In genomic region chr13:22006334-22007120, GRCm38 (mm10) we compare ENCODE assay signal across 9 mouse cellular contexts. TPM values are rescaled to one million over a fixed set of nuclear protein-coding genes. Genes with fewer than 3 reads are reported as not detected.
DNase-seq lines count a peak whose midpoint lies in the region; ATAC-seq and TF ChIP-seq lines count a peak whose summit lies in the region.
"Had no signal": no experiment of that assay in that cellular context is flagged by ENCODE, and none has a peak within 500 bp of the region (broad histone marks: within the 10 kb centered on the region; RNA-seq: fewer than 3 reads in every experiment).

No protein-coding gene starts in this region.

- no peak for TF ChIP-seq EP300 in CH12.LX (IDR thresholded peaks at IDR 0.05; ENCODE audit: low read length)

- H3K4me2 ChIP-seq in CH12.LX (ENCODE audit: insufficient read depth, low read depth, poor library complexity, severe bottlenecking): peak overlapping the region; percentile 84
- peak overlapping the region; percentile 94 for H3K4me2 ChIP-seq in forebrain, postnatal 0 days (ENCODE audit: low read depth)
- peak overlapping the region; percentile 92 for H3K4me2 ChIP-seq in kidney, embryonic 16.5 days (replicated peaks; ENCODE audit: low read depth, low read length)

- in situ Hi-C loops in CH12.LX (cut with MboI; ENCODE audit: low pct_ligation_motif_present, low pct_unique_long_range_greater_than_20kb, low sequenced_read_pairs): loop anchor here (25.0 kb wide), 1 partner anchor 594 kb away; the partner anchor contains the start of gene Zkscan3

- H3K4me1 ChIP-seq in CH12.LX (ENCODE audit: control insufficient read depth in 1 of 2, insufficient read depth in 2 of 2): peaks cover 3 to 28% of the 10 kb centered on the region in 2 experiments
- H3K4me1 ChIP-seq in forebrain, postnatal 0 days (ENCODE audit: insufficient read depth): 0 out of 2 replicates have a peak, but pooled peaks cover 3% of the 10 kb centered on the region
- H3K4me1 ChIP-seq in kidney, embryonic 16.5 days (ENCODE audit: insufficient read depth, low read length): peaks cover 14% of the 10 kb centered on the region

- H3K9ac ChIP-seq in CH12.LX (ENCODE audit: insufficient read depth, low read depth): peak overlapping the region; percentile 33
- H3K9ac ChIP-seq in forebrain, postnatal 0 days: peak overlapping the region; percentile 40; the same call in 1 of the 2 replicates
- H3K9ac ChIP-seq in kidney, embryonic 16.5 days (replicated peaks; ENCODE audit: low read length): peak overlapping the region; percentile 53

- ATAC-seq in forebrain, postnatal 0 days: peak; percentile 69
- ATAC-seq in kidney, embryonic 16.5 days (ENCODE audit: low FRiP score, low TSS enrichment): peak; percentile 92

- no peaks in the 10 kb centered on the region for H3K36me3 ChIP-seq in CH12.LX (replicated peaks in 1 of 2; ENCODE audit: control insufficient read depth in 1 of 2, insufficient read depth in 1 of 2, low read length in 1 of 2)
- H3K36me3 ChIP-seq in forebrain, postnatal 0 days (ENCODE audit: insufficient read depth): no peaks in the 10 kb centered on the region
- H3K36me3 ChIP-seq in kidney, embryonic 16.5 days (ENCODE audit: insufficient read depth, low read length): no peaks in the 10 kb centered on the region

- H3K27ac ChIP-seq in CH12.LX (ENCODE audit: insufficient read depth, low read depth): no peak overlapping the region
- no peak overlapping the region for H3K27ac ChIP-seq in forebrain, postnatal 0 days (ENCODE audit: low read depth, low read length)
- no peak overlapping the region for H3K27ac ChIP-seq in kidney, embryonic 16.5 days (ENCODE audit: low read length)

- under 1% methylated on average over 38 of the region's 38 CpGs for WGBS in forebrain, postnatal 0 days
- WGBS in kidney, embryonic 16.5 days: under 1% methylated on average over 38 of the region's 38 CpGs

- dilution Hi-C loops in CH12.LX (cut with MboI; ENCODE audit: extremely low pct_ligation_motif_present, extremely low pct_unique_long_range_greater_than_20kb, low sequenced_read_pairs): no loop called here

- H3K9me3 ChIP-seq in CH12.LX (replicated peaks; ENCODE audit: low read length): no peaks in the 10 kb centered on the region
- H3K9me3 ChIP-seq in forebrain, postnatal 0 days (ENCODE audit: low read length): no peaks in the 10 kb centered on the region
- no peaks in the 10 kb centered on the region for H3K9me3 ChIP-seq in kidney, embryonic 16.5 days (ENCODE audit: low read length)

- peak in 1 of 2 experiments; percentile 17; a peak in 1 of 4 replicates for TF ChIP-seq CTCF in CH12.LX (conservative IDR thresholded peaks at IDR 0.05 in 1 of 2, IDR thresholded peaks at IDR 0.05 in 1 of 2; ENCODE audit: low read depth in 2 of 2, low read length in 2 of 2)
- no peak for TF ChIP-seq CTCF in forebrain, postnatal 0 days (IDR thresholded peaks at IDR 0.05; ENCODE audit: low read depth)

- no peak for TF ChIP-seq RAD21 in CH12.LX (IDR thresholded peaks at IDR 0.05; ENCODE audit: low read depth, low read length)

- intact Hi-C loops in left cerebral cortex, postnatal 14 days (cut with DNase I): no loop called here

- DNase-seq in CH12.LX (ENCODE audit: extremely low read depth): peak; percentile 72
- DNase-seq in adrenal gland, postnatal 10 days: peak; percentile 56
- no peak for DNase-seq in forebrain, postnatal 0 days
- peak; percentile 77 for DNase-seq in lung, postnatal 36 days
- DNase-seq in spleen, adult 12 weeks (ENCODE audit: low spot score): peak; percentile 50
- DNase-seq in layer of hippocampus, adult 8-10 months (ENCODE audit: low spot score in 2 of 2): no peak
- DNase-seq in left cerebral cortex, postnatal 14 days (ENCODE audit: low spot score in 2 of 2): no peak

- peaks cover 79% of the 10 kb centered on the region for H3K27me3 ChIP-seq in CH12.LX (replicated peaks)
- H3K27me3 ChIP-seq in forebrain, postnatal 0 days (ENCODE audit: insufficient read depth, low read length): peaks cover 94% of the 10 kb centered on the region
- peaks cover 98% of the 10 kb centered on the region for H3K27me3 ChIP-seq in kidney, embryonic 16.5 days (ENCODE audit: insufficient read depth, low read length)

- no peak for TF ChIP-seq POLR2A in CH12.LX (IDR thresholded peaks at IDR 0.05; ENCODE audit: low read depth, low read length)

- no peaks in the 10 kb centered on the region for H3K79me2 ChIP-seq in CH12.LX (replicated peaks; ENCODE audit: control insufficient read depth, extremely low read depth, insufficient read depth, poor library complexity, severe bottlenecking)

- H3K4me3 ChIP-seq in CH12.LX (replicated peaks in 1 of 3; ENCODE audit: low read depth in 2 of 3, low read length in 2 of 3, poor library complexity in 1 of 3): peak overlapping the region; percentile 59 to 74 (median 60)
- peak overlapping the region; percentile 45 for H3K4me3 ChIP-seq in forebrain, postnatal 0 days (ENCODE audit: low read depth, low read length)
- peak overlapping the region; percentile 64 for H3K4me3 ChIP-seq in kidney, embryonic 16.5 days (ENCODE audit: low read length)

TF ChIP-seq in CH12.LX, 34 proteins besides CTCF, POLR2A, EP300 and RAD21 (continues in another document):
- TF ChIP-seq MAFK (IDR thresholded peaks at IDR 0.05; ENCODE audit: insufficient replicate concordance, low read length) (no peak), MYC (IDR thresholded peaks at IDR 0.05; ENCODE audit: low read depth, low read length) (no peak), PAX5 (IDR thresholded peaks at IDR 0.05; ENCODE audit: low read length) (no peak), BHLHE40 (IDR thresholded peaks at IDR 0.05; ENCODE audit: low read depth, low read length) (no peak), POLR2AphosphoS2 (IDR thresholded peaks at IDR 0.05; ENCODE audit: low read depth, low read length) (no peak), MAX (IDR thresholded peaks at IDR 0.05; ENCODE audit: low read length) (no peak), NRF1 (IDR thresholded peaks at IDR 0.05; ENCODE audit: low read depth, low read length) (no peak), MXI1 (IDR thresholded peaks at IDR 0.05; ENCODE audit: low read depth, low read length) (no peak), ZMIZ1 (IDR thresholded peaks at IDR 0.05; ENCODE audit: low read depth, low read length) (no peak), ZKSCAN1 (IDR thresholded peaks at IDR 0.05; ENCODE audit: borderline replicate concordance, low read depth, low read length) (no peak), USF2 (conservative IDR thresholded peaks at IDR 0.05; ENCODE audit: low read depth, low read length) (no peak), HCFC1 (IDR thresholded peaks at IDR 0.05; ENCODE audit: low read depth, low read length) (no peak), NELFE (IDR thresholded peaks at IDR 0.05; ENCODE audit: low read depth, low read length) (no peak)

RNA-seq across cellular contexts. Expression of gene Prss16, which starts 3.0 kb away (rescaled TPM):
- total RNA-seq in CH12.LX (2012; rRNA removed): 0.38 and 0.47 TPM in 2 replicates
- 0.69 and 1.4 TPM in 2 replicates for total RNA-seq in CH12.LX (2014; rRNA removed)
- 0.36 and 0.44 TPM in 2 replicates for polyA plus RNA-seq in CH12.LX (2012; ENCODE audit: insufficient read length, low read depth)
- not detected for total RNA-seq in adrenal gland, postnatal 10 days (2021)
- not detected in 2 replicates for total RNA-seq in forebrain, postnatal 0 days (2014; rRNA removed)
- not detected in 2 replicates for polyA plus RNA-seq in forebrain, postnatal 0 days (2015; fragmentation: Nextera tagmentation; extraction: Ambion mirVana)
- 0.32 and 0.97 TPM in 2 replicates for polyA plus RNA-seq in kidney, embryonic 16.5 days (2015; fragmentation: Nextera tagmentation; extraction: Ambion mirVana)
- under 1 TPM; 0.29 to 0.84 (median 0.56) TPM for total RNA-seq in layer of hippocampus, adult 8-10 months (2022)
- under 1 TPM in 1 of 2 experiments, not detected in 1; 0.19 TPM for total RNA-seq in left cerebral cortex, postnatal 14 days (2021)
- total RNA-seq: heart, postnatal 36 days had no signal

RNA-seq across cellular contexts. Expression of gene Pom121l2, which starts 25.5 kb away (rescaled TPM):
- total RNA-seq in CH12.LX (2012; rRNA removed) (not detected in 2 replicates), CH12.LX (2014; rRNA removed) (not detected in 2 replicates)
- not detected in 2 replicates for polyA plus RNA-seq in CH12.LX (2012; ENCODE audit: insufficient read length, low read depth)
- total RNA-seq in adrenal gland, postnatal 10 days (2021): not detected
- total RNA-seq in forebrain, postnatal 0 days (2014; rRNA removed): 0.38 TPM in 1 of 2 replicates, not detected in the other
- not detected in 2 replicates for polyA plus RNA-seq in forebrain, postnatal 0 days (2015; fragmentation: Nextera tagmentation; extraction: Ambion mirVana)
- 0.15 and 0.26 TPM in 2 replicates for polyA plus RNA-seq in kidney, embryonic 16.5 days (2015; fragmentation: Nextera tagmentation; extraction: Ambion mirVana)
- not detected for total RNA-seq in layer of hippocampus, adult 8-10 months (2022)
- total RNA-seq in left cerebral cortex, postnatal 14 days (2021): under 1 TPM in 1 of 2 experiments, not detected in 1; 0.23 TPM
- total RNA-seq: heart, postnatal 36 days had no signal

RNA-seq across cellular contexts. Expression of gene Hist1h2ah, which starts 28.8 kb away (rescaled TPM):
- total RNA-seq in CH12.LX (2012; rRNA removed) (628 and 652 TPM in 2 replicates), CH12.LX (2014; rRNA removed) (4.9 and 8.1 TPM in 2 replicates)
- 2.3 and 4.5 TPM in 2 replicates for polyA plus RNA-seq in CH12.LX (2012; ENCODE audit: insufficient read length, low read depth)
- total RNA-seq in adrenal gland, postnatal 10 days (2021): 100 to 1,000 TPM; 239 to 319 TPM
- total RNA-seq in forebrain, postnatal 0 days (2014; rRNA removed): 9.2 and 47.2 TPM in 2 replicates
- 1.6 and 1.9 TPM in 2 replicates for polyA plus RNA-seq in forebrain, postnatal 0 days (2015; fragmentation: Nextera tagmentation; extraction: Ambion mirVana)
- polyA plus RNA-seq in kidney, embryonic 16.5 days (2015; fragmentation: Nextera tagmentation; extraction: Ambion mirVana): 7.8 and 9.2 TPM in 2 replicates
- 10 to 100 TPM in 3 of 4 experiments, 1 to 10 TPM in 1; 6.5 to 26.2 (median 15.2) TPM for total RNA-seq in layer of hippocampus, adult 8-10 months (2022)
- 10 to 100 TPM; 38.2 to 41.7 TPM for total RNA-seq in left cerebral cortex, postnatal 14 days (2021)

RNA-seq across cellular contexts. Expression of gene Hist1h2bk, which starts 29.1 kb away (rescaled TPM):
- total RNA-seq in CH12.LX (2012; rRNA removed) (2,586 and 2,636 TPM in 2 replicates), CH12.LX (2014; rRNA removed) (38.2 and 47.2 TPM in 2 replicates)
- polyA plus RNA-seq in CH12.LX (2012; ENCODE audit: insufficient read length, low read depth): 3.7 and 8.1 TPM in 2 replicates
- 100 to 1,000 TPM; 299 to 338 TPM for total RNA-seq in adrenal gland, postnatal 10 days (2021)
- 233 and 262 TPM in 2 replicates for total RNA-seq in forebrain, postnatal 0 days (2014; rRNA removed)
- polyA plus RNA-seq in forebrain, postnatal 0 days (2015; fragmentation: Nextera tagmentation; extraction: Ambion mirVana): 0.40 TPM in 1 of 2 replicates, not detected in the other
- 3.8 and 8.2 TPM in 2 replicates for polyA plus RNA-seq in kidney, embryonic 16.5 days (2015; fragmentation: Nextera tagmentation; extraction: Ambion mirVana)
- total RNA-seq in layer of hippocampus, adult 8-10 months (2022): 10 to 100 TPM; 10.4 to 18.1 (median 16.5) TPM
- 10 to 100 TPM; 21.5 to 26.9 TPM for total RNA-seq in left cerebral cortex, postnatal 14 days (2021)

RNA-seq across cellular contexts. Expression of gene Hist1h4i, which starts 34.6 kb away (rescaled TPM):
- 768 and 812 TPM in 2 replicates for total RNA-seq in CH12.LX (2012; rRNA removed)
- total RNA-seq in CH12.LX (2014; rRNA removed): 29.9 and 35.7 TPM in 2 replicates
- 6.4 TPM in 2 replicates for polyA plus RNA-seq in CH12.LX (2012; ENCODE audit: insufficient read length, low read depth)
- total RNA-seq in adrenal gland, postnatal 10 days (2021): 100 to 1,000 TPM; 136 to 154 TPM
- total RNA-seq in forebrain, postnatal 0 days (2014; rRNA removed): 26.4 and 44.9 TPM in 2 replicates
- polyA plus RNA-seq in forebrain, postnatal 0 days (2015; fragmentation: Nextera tagmentation; extraction: Ambion mirVana): 4.2 and 5.8 TPM in 2 replicates
- polyA plus RNA-seq in kidney, embryonic 16.5 days (2015; fragmentation: Nextera tagmentation; extraction: Ambion mirVana): 29.5 and 30.5 TPM in 2 replicates
- 10 to 100 TPM; 55.1 to 70.7 (median 60.0) TPM for total RNA-seq in layer of hippocampus, adult 8-10 months (2022)
- total RNA-seq in left cerebral cortex, postnatal 14 days (2021): 10 to 100 TPM; 50.0 to 57.5 TPM

Comparison
In these comparisons a context has a peak if more than half of its experiments do, and no peak if none do; other contexts are left out.
1. DNase-seq: peak in CH12.LX (single experiment), adrenal gland, postnatal 10 days (single experiment), lung, postnatal 36 days (single experiment) and spleen, adult 12 weeks (single experiment); none in forebrain, postnatal 0 days (single experiment), layer of hippocampus, adult 8-10 months (0 of 2) and left cerebral cortex, postnatal 14 days (0 of 2).
2. Peak in every context shown above with its lines, with median percentiles within 50 percentile points of each other: H3K4me2 ChIP-seq, H3K4me3 ChIP-seq and H3K9ac ChIP-seq.